Mouse (Mus musculus) CH12.LX (cell line): ENCODE results near the gene Zc3h18. TPM values are rescaled to one million over a fixed set of nuclear protein-coding genes. Genes with fewer than 3 reads are reported as not detected.
A peak's percentile ranks its signal among the peaks of the same experiment; 100 is the strongest.

ENCODE experiments used
- DNase-seq: peaks from one replicate; pipeline ENCODE4 v3.0.0-alpha.2; 2013; ENCODE audit errors: extremely low read depth
- H3K27ac ChIP-seq: 2 replicates; pipeline ENCODE4 v1.5.1; 2012; ENCODE audit warnings: low read depth, mild to moderate bottlenecking, control low read depth, moderate library complexity; ENCODE audit not compliant: insufficient read depth
- H3K27me3 ChIP-seq: replicated peaks from 2 replicates; pipeline ENCODE3; 2012; ENCODE audit warnings: inconsistent platforms
- H3K36me3 ChIP-seq, 2 experiments: replicated peaks in 1 of 2; 2 replicates each; pipeline versions ENCODE3 to v1.6.1; 2012; ENCODE audit warnings: inconsistent platforms in 1 of 2, low read length in 1 of 2, mild to moderate bottlenecking in 1 of 2, mixed read lengths in 1 of 2, moderate library complexity in 1 of 2; ENCODE audit not compliant: control insufficient read depth in 1 of 2, insufficient read depth in 1 of 2
- H3K4me1 ChIP-seq, 2 experiments: 2 replicates each; pipeline ENCODE4 v1.6.1; 2012; ENCODE audit warnings: inconsistent platforms in 1 of 2, moderate library complexity in 1 of 2; ENCODE audit not compliant: insufficient read depth in 2 of 2, control insufficient read depth in 1 of 2
- H3K4me2 ChIP-seq: 2 replicates; pipeline ENCODE4 v1.6.1; 2012; ENCODE audit warnings: low read depth, mild to moderate bottlenecking, control low read depth; ENCODE audit not compliant: poor library complexity, insufficient read depth, severe bottlenecking
- H3K4me3 ChIP-seq, 3 experiments: fragments of 150-350 bp in 1 of 3; sonication (generic) in 1 of 3; replicated peaks in 1 of 3; 2 replicates each; pipeline versions ENCODE3 to v1.5.1; 2011 to 2012; ENCODE audit warnings: low read depth in 2 of 3, low read length in 2 of 3, mild to moderate bottlenecking in 2 of 3, moderate library complexity in 2 of 3, control low read depth in 1 of 3, improper control_type of control experiment in 1 of 3, inconsistent platforms in 1 of 3, mixed read lengths in 1 of 3; ENCODE audit not compliant: poor library complexity in 1 of 3
- H3K79me2 ChIP-seq: replicated peaks from 2 replicates; pipeline ENCODE4 v1.6.1; 2012; ENCODE audit warnings: mild to moderate bottlenecking, moderate library complexity; ENCODE audit not compliant: control insufficient read depth, poor library complexity, insufficient read depth, severe bottlenecking; ENCODE audit errors: extremely low read depth
- H3K9ac ChIP-seq: 2 replicates; pipeline ENCODE4 v1.6.1; 2012; ENCODE audit warnings: low read depth, mild to moderate bottlenecking, control low read depth, moderate library complexity; ENCODE audit not compliant: insufficient read depth
- H3K9me3 ChIP-seq: replicated peaks from 2 replicates; pipeline ENCODE3; 2012; ENCODE audit warnings: low read length, inconsistent platforms, mixed read lengths
- BHLHE40 ChIP-seq: IDR thresholded peaks from 2 replicates; pipeline ENCODE4 v1.6.1; 2011; ENCODE audit warnings: mild to moderate bottlenecking, low read depth, low read length, improper control_type of control experiment
- CHD2 ChIP-seq: IDR thresholded peaks from 2 replicates; pipeline ENCODE4 v1.6.1; 2011; ENCODE audit warnings: low read length, improper control_type of control experiment
- E2F4 ChIP-seq: IDR thresholded peaks from 2 replicates; pipeline ENCODE4 v1.6.1; 2011; ENCODE audit warnings: low read depth, low read length, improper control_type of control experiment; ENCODE audit not compliant: insufficient replicate concordance
- ELF1 ChIP-seq: IDR thresholded peaks from 2 replicates; pipeline ENCODE4 v1.6.1; 2014; ENCODE audit warnings: low read depth, mild to moderate bottlenecking, inconsistent platforms, low read length, improper control_type of control experiment
- EP300 ChIP-seq: IDR thresholded peaks from 2 replicates; pipeline ENCODE4 v1.6.1; 2011; ENCODE audit warnings: low read length, improper control_type of control experiment
- ETS1 ChIP-seq: conservative IDR thresholded peaks from 2 replicates; pipeline ENCODE4 v1.6.1; 2012; ENCODE audit warnings: low read depth, mild to moderate bottlenecking, inconsistent platforms, low read length, improper control_type of control experiment, moderate library complexity
- GABPA ChIP-seq: IDR thresholded peaks from 2 replicates; pipeline ENCODE4 v1.6.1; 2012; ENCODE audit warnings: low read depth, low read length, improper control_type of control experiment, inconsistent platforms; ENCODE audit not compliant: insufficient replicate concordance
- HCFC1 ChIP-seq: IDR thresholded peaks from 2 replicates; pipeline ENCODE4 v1.6.1; 2012; ENCODE audit warnings: low read depth, mild to moderate bottlenecking, inconsistent platforms, low read length, improper control_type of control experiment
- JUN ChIP-seq: IDR thresholded peaks from 2 replicates; pipeline ENCODE4 v1.6.1; 2011; ENCODE audit warnings: low read depth, mild to moderate bottlenecking, low read length, improper control_type of control experiment, moderate library complexity; ENCODE audit not compliant: insufficient read depth
- JUND ChIP-seq: conservative IDR thresholded peaks from 2 replicates; pipeline ENCODE4 v1.6.1; 2011; ENCODE audit warnings: low read depth, low read length, improper control_type of control experiment
- MAFK ChIP-seq: IDR thresholded peaks from 2 replicates; pipeline ENCODE4 v1.6.1; 2011; ENCODE audit warnings: low read length, improper control_type of control experiment; ENCODE audit not compliant: insufficient replicate concordance
- MAX ChIP-seq: IDR thresholded peaks from 2 replicates; pipeline ENCODE4 v1.6.1; 2011; ENCODE audit warnings: low read length, improper control_type of control experiment
- MXI1 ChIP-seq: IDR thresholded peaks from 2 replicates; pipeline ENCODE4 v1.6.1; 2011; ENCODE audit warnings: mild to moderate bottlenecking, low read depth, low read length, improper control_type of control experiment
- NRF1 ChIP-seq: IDR thresholded peaks from 2 replicates; pipeline ENCODE4 v1.6.1; 2014; ENCODE audit warnings: low read depth, mild to moderate bottlenecking, inconsistent platforms, low read length, improper control_type of control experiment, moderate library complexity
- POLR2A ChIP-seq: IDR thresholded peaks from 2 replicates; pipeline ENCODE4 v1.6.1; 2011; ENCODE audit warnings: low read depth, mild to moderate bottlenecking, improper control_type of control experiment, low read length
- RAD21 ChIP-seq: IDR thresholded peaks from 2 replicates; pipeline ENCODE4 v1.6.1; 2011; ENCODE audit warnings: low read depth, mild to moderate bottlenecking, low read length, improper control_type of control experiment, moderate library complexity
- SIN3A ChIP-seq: IDR thresholded peaks from 2 replicates; pipeline ENCODE4 v1.6.1; 2012; ENCODE audit warnings: low read length, improper control_type of control experiment, inconsistent platforms
- USF1 ChIP-seq: IDR thresholded peaks from 2 replicates; pipeline ENCODE4 v1.6.1; 2014; ENCODE audit warnings: low read depth, mild to moderate bottlenecking, inconsistent platforms, low read length, improper control_type of control experiment
- ZC3H11A ChIP-seq: IDR thresholded peaks from 2 replicates; pipeline ENCODE4 v1.6.1; 2012; ENCODE audit warnings: low read depth, mild to moderate bottlenecking, inconsistent platforms, low read length, improper control_type of control experiment
- ZMIZ1 ChIP-seq: IDR thresholded peaks from 2 replicates; pipeline ENCODE4 v1.6.1; 2012; ENCODE audit warnings: low read depth, mild to moderate bottlenecking, inconsistent platforms, low read length, improper control_type of control experiment
- dilution Hi-C: fragments of 300-500 bp; cut with MboI; formaldehyde crosslinking; loops from 2 replicates; pipeline ENCODE4 v1.14.3; 2020; ENCODE audit warnings: low sequenced_read_pairs; ENCODE audit not compliant: extremely low pct_unique_long_range_greater_than_20kb, extremely low pct_ligation_motif_present
- in situ Hi-C: fragments of 300-500 bp; cut with MboI; formaldehyde crosslinking; loops from 3 replicates; pipeline ENCODE4 v1.14.3; 2019; ENCODE audit warnings: low sequenced_read_pairs, low pct_ligation_motif_present, low pct_unique_long_range_greater_than_20kb, mixed read lengths
- polyA plus RNA-seq: library from polyadenylated mRNA; unstranded; fragments of >175 nt; gene quantifications from 2 replicates; pipeline ENCODE4 v1.2.1, GENCODE M21; 2012; ENCODE audit warnings: low read depth; ENCODE audit not compliant: insufficient read length
- total RNA-seq, 2 experiments: library from RNA; depleted of rRNA; stranded (reverse); fragments of 300-350 nt in 1 of 2; fragments of >200 nt in 1 of 2; gene quantifications; 2 replicates each; pipeline ENCODE4 v1.2.3; 2012 to 2014

Gene Zc3h18
- total and polyA plus RNA-seq, 3 experiments, result 34.6 to 83.0 (median 58.5) TPM

GRCm38 (mm10) chr8:122371706-122372105 is 4.7 kb upstream of the Zc3h18 start (continued):
- TF ChIP-seq HCFC1 (no peak), EP300 (no peak)

- H3K4me1 ChIP-seq, result peaks cover 16 to 58% of the 10 kb centered on the region in 2 experiments
- H3K36me3 ChIP-seq, result peaks cover 17 to 39% of the 10 kb centered on the region in 2 experiments
- dilution Hi-C loops (no loop called here), in situ Hi-C loops (no loop called here)
- no peak for DNase-seq
- no peak overlapping the region for H3K27ac ChIP-seq
- peaks cover 33% of the 10 kb centered on the region for H3K79me2 ChIP-seq
- H3K4me2 ChIP-seq, result peak overlapping the region; percentile 82; the same call in 1 of the 2 replicates
- TF ChIP-seq MXI1, result no peak
- TF ChIP-seq MAFK, result no peak
- TF ChIP-seq GABPA, result no peak
- TF ChIP-seq ETS1, result no peak
- TF ChIP-seq JUN, result no peak
- no peak for TF ChIP-seq EP300
- no peak for TF ChIP-seq ELF1
- TF ChIP-seq NRF1, result no peak
- TF ChIP-seq POLR2A, result no peak
- TF ChIP-seq SIN3A, result no peak
- no peak for TF ChIP-seq RAD21
- TF ChIP-seq MAX, result no peak
- no peak for TF ChIP-seq ZC3H11A
- no peak for TF ChIP-seq BHLHE40
- no peak for TF ChIP-seq USF1
- no peak for TF ChIP-seq ZMIZ1
- TF ChIP-seq CHD2, result no peak
- H3K9ac ChIP-seq, result peak overlapping the region; percentile 82
- H3K9me3 ChIP-seq, result no peaks in the 10 kb centered on the region
- no peaks in the 10 kb centered on the region for H3K27me3 ChIP-seq
- H3K4me3 ChIP-seq, result peak overlapping the region in 2 of 3 experiments; percentile 55 to 83
These were observed 1.1 kb upstream of the Zc3h18 start for GRCm38 (mm10) chr8:122375320-122375719.

GRCm38 (mm10) chr8:122375751-122376364 is 551 bp upstream of the Zc3h18 start:
- Histone ChIP-seq H3K27ac (no peak overlapping the region), H3K4me2 (peak overlapping the region; percentile 82; the same call in 1 of the 2 replicates), H3K36me3 (peaks cover 19 to 44% of the 10 kb centered on the region in 2 experiments), H3K27me3 (no peaks in the 10 kb centered on the region), H3K9me3 (no peaks in the 10 kb centered on the region), H3K9ac (peak overlapping the region; percentile 82), H3K79me2 (peaks cover 37% of the 10 kb centered on the region), H3K4me3 (peak overlapping the region; percentile 55 to 83 (median 67)), H3K4me1 (peaks cover 17 to 54% of the 10 kb centered on the region in 2 experiments)
- TF ChIP-seq JUND (no peak), BHLHE40 (no peak), E2F4 (no peak)
- in situ Hi-C loops, result no loop called here
- dilution Hi-C loops, result no loop called here
- no peak for DNase-seq
